Mouse (Mus musculus): ENCODE data around the gene Phlda3.

GRCm38 (mm10) chr1:135818481-135819086 is 52.7 kb downstream of the Phlda3 start, which contains the start of gene Lad1:
- no peak for TF ChIP-seq CTCF (IDR thresholded peaks at IDR 0.05; ENCODE audit: control insufficient read depth, insufficient read depth, insufficient replicate concordance, low read depth, low read length)
- TF ChIP-seq POLR2A (IDR thresholded peaks at IDR 0.05; ENCODE audit: control insufficient read depth, low read depth, low read length) = no peak
